Mouse (Mus musculus) stomach, embryonic 15.5 days (tissue): ENCODE data around the gene Ost4. TPM values are rescaled to one million over a fixed set of nuclear protein-coding genes. Genes with fewer than 3 reads are reported as not detected.

Experiments used
- ATAC-seq: fragments of 200-750 bp; cut with Nextera tagmentation; 2 replicates; pipeline ENCODE4 v1.8.0; 2017; ENCODE audit warnings: low read depth, moderate number of reproducible peaks, moderate TSS enrichment; ENCODE audit not compliant: insufficient read depth, low FRiP score
- H3K27ac ChIP-seq: fragments of 300-500 bp; sonication (generic); 2 replicates; pipeline ENCODE4 v1.5.1; 2015; ENCODE audit warnings: mild to moderate bottlenecking, inconsistent platforms
- H3K27me3 ChIP-seq: fragments of 300-500 bp; sonication (generic); replicated peaks from 2 replicates; pipeline ENCODE4 v1.6.1; 2015; ENCODE audit warnings: inconsistent platforms
- H3K36me3 ChIP-seq: fragments of 300-500 bp; sonication (generic); 2 replicates; pipeline ENCODE4 v1.6.1; 2015; ENCODE audit warnings: inconsistent platforms
- H3K4me1 ChIP-seq: fragments of 300-500 bp; sonication (generic); 2 replicates; pipeline ENCODE4 v1.6.1; 2015; ENCODE audit warnings: inconsistent platforms
- H3K4me2 ChIP-seq: fragments of 300-500 bp; sonication (generic); 2 replicates; pipeline ENCODE4 v1.6.1; 2015; ENCODE audit warnings: mild to moderate bottlenecking, inconsistent platforms
- H3K4me3 ChIP-seq: fragments of 300-500 bp; sonication (generic); replicated peaks from 2 replicates; pipeline ENCODE4 v1.5.1; 2015; ENCODE audit warnings: inconsistent platforms
- H3K9ac ChIP-seq: fragments of 300-500 bp; sonication (generic); 2 replicates; pipeline ENCODE4 v1.6.1; 2015; ENCODE audit warnings: inconsistent platforms
- H3K9me3 ChIP-seq: fragments of 300-500 bp; sonication (generic); 2 replicates; pipeline ENCODE4 v1.6.1; 2016; ENCODE audit warnings: inconsistent platforms
- WGBS: fragments of 180-500 bp; shearing (Covaris S2); methylation state at CpG from one replicate; pipeline ENCODE4 v1.1.7; 2015; 5-methylcytosine and 5-hydroxymethylcytosine counted together
- polyA plus RNA-seq: library from polyadenylated mRNA; unstranded; fragments of >200 nt; fragmentation: Nextera tagmentation; extraction: Ambion mirVana; gene quantifications from 2 replicates; pipeline ENCODE4 v1.2.1, GENCODE M21; 2015

The Ost4 gene
- polyA plus RNA-seq, 1 experiment from 2014 or later: 443 TPM

GRCm38 (mm10) chr5:30944344-30944743 lies 36.8 kb upstream of the Ost4 start:
- no peak overlapping the region for H3K4me2 ChIP-seq
- H3K9me3 ChIP-seq: no peaks in the 10 kb centered on the region
- 85% methylated on average over 6 of the region's 6 CpGs for WGBS
- H3K9ac ChIP-seq: no peak overlapping the region
- H3K4me1 ChIP-seq: peaks cover 5% of the 10 kb centered on the region
- H3K27me3 ChIP-seq: 0 out of 2 replicates have a peak, but pooled peaks cover 5% of the 10 kb centered on the region
- ATAC-seq: no peak
- H3K4me3 ChIP-seq: no peak overlapping the region
- H3K27ac ChIP-seq: no peak overlapping the region
- no peaks in the 10 kb centered on the region for H3K36me3 ChIP-seq

GRCm38 (mm10) chr5:30943004-30943403 lies 35.4 kb upstream of the Ost4 start:
- H3K4me1 ChIP-seq: no peaks in the 10 kb centered on the region

GRCm38 (mm10) chr5:30934725-30935461 lies 27.3 kb upstream of the Ost4 start:
- Histone ChIP-seq H3K4me2 (no peak overlapping the region), H3K27ac (no peak overlapping the region), H3K9ac (no peak overlapping the region), H3K4me1 (no peaks in the 10 kb centered on the region), H3K36me3 (no peaks in the 10 kb centered on the region), H3K9me3 (no peaks in the 10 kb centered on the region), H3K27me3 (no peaks in the 10 kb centered on the region), H3K4me3 (no peak overlapping the region)
- 88% methylated on average over 5 of the region's 5 CpGs for WGBS
- no peak for ATAC-seq

More at GRCm38 (mm10) chr5:30943004-30943403, 35.4 kb upstream of the Ost4 start:
- Histone ChIP-seq H3K27ac (no peak overlapping the region), H3K9ac (no peak overlapping the region), H3K4me2 (no peak overlapping the region), H3K27me3 (0 out of 2 replicates have a peak, but pooled peaks cover 5% of the 10 kb centered on the region), H3K9me3 (no peaks in the 10 kb centered on the region), H3K36me3 (no peaks in the 10 kb centered on the region), H3K4me3 (no peak overlapping the region)
- no peak for ATAC-seq
- WGBS: 89% methylated on average over 2 of the region's 2 CpGs

- Histone ChIP-seq H3K9ac (no peak overlapping the region), H3K4me1 (no peaks in the 10 kb centered on the region), H3K9me3 (no peaks in the 10 kb centered on the region), H3K4me2 (no peak overlapping the region), H3K36me3 (no peaks in the 10 kb centered on the region), H3K27ac (no peak overlapping the region), H3K27me3 (no peaks in the 10 kb centered on the region), H3K4me3 (no peak overlapping the region)
- ATAC-seq: no peak
- WGBS: 61% methylated on average over 5 of the region's 5 CpGs
Observed at GRCm38 (mm10) chr5:30933705-30934104, 26.1 kb upstream of the Ost4 start.

GRCm38 (mm10) chr5:30931378-30931777 lies 23.8 kb upstream of the Ost4 start:
- WGBS: 85% methylated on average over 4 of the region's 4 CpGs
- H3K9me3 ChIP-seq: no peaks in the 10 kb centered on the region
- no peaks in the 10 kb centered on the region for H3K27me3 ChIP-seq
- ATAC-seq: no peak
- no peak overlapping the region for H3K27ac ChIP-seq
- no peak overlapping the region for H3K4me2 ChIP-seq
- H3K4me1 ChIP-seq: no peaks in the 10 kb centered on the region
- no peaks in the 10 kb centered on the region for H3K36me3 ChIP-seq
- no peak overlapping the region for H3K4me3 ChIP-seq
- no peak overlapping the region for H3K9ac ChIP-seq

GRCm38 (mm10) chr5:30930846-30931245 lies 23.3 kb upstream of the Ost4 start:
- Histone ChIP-seq H3K27ac (no peak overlapping the region), H3K27me3 (no peaks in the 10 kb centered on the region), H3K9me3 (no peaks in the 10 kb centered on the region), H3K4me1 (no peaks in the 10 kb centered on the region), H3K9ac (no peak overlapping the region), H3K36me3 (no peaks in the 10 kb centered on the region), H3K4me3 (no peak overlapping the region), H3K4me2 (no peak overlapping the region)
- WGBS: 85% methylated on average over 6 of the region's 6 CpGs
- ATAC-seq: no peak

- no peaks in the 10 kb centered on the region for H3K36me3 ChIP-seq
- no peak overlapping the region for H3K4me3 ChIP-seq
- no peak for ATAC-seq
- H3K4me2 ChIP-seq: no peak overlapping the region
- H3K27me3 ChIP-seq: no peaks in the 10 kb centered on the region
- H3K9ac ChIP-seq: no peak overlapping the region
- H3K9me3 ChIP-seq: no peaks in the 10 kb centered on the region
- no peaks in the 10 kb centered on the region for H3K4me1 ChIP-seq
- 34% methylated on average over 4 of the region's 4 CpGs for WGBS
- no peak overlapping the region for H3K27ac ChIP-seq
Observed at GRCm38 (mm10) chr5:30930121-30930520, 22.5 kb upstream of the Ost4 start.

- H3K9me3 ChIP-seq: no peaks in the 10 kb centered on the region
- H3K27me3 ChIP-seq: no peaks in the 10 kb centered on the region
- ATAC-seq: no peak
- 0 out of 2 replicates have a peak overlapping the region, but pooled peaks have one; percentile 24 for H3K4me2 ChIP-seq
- no peak overlapping the region for H3K27ac ChIP-seq
- no peaks in the 10 kb centered on the region for H3K4me1 ChIP-seq
- 45% methylated on average over 7 of the region's 7 CpGs for WGBS
- H3K36me3 ChIP-seq: no peaks in the 10 kb centered on the region
- no peak overlapping the region for H3K4me3 ChIP-seq
- no peak overlapping the region for H3K9ac ChIP-seq
Observed at GRCm38 (mm10) chr5:30927945-30928529, 20.4 kb upstream of the Ost4 start.

- peaks cover 13% of the 10 kb centered on the region for H3K4me1 ChIP-seq
- no peaks in the 10 kb centered on the region for H3K36me3 ChIP-seq
- no peak overlapping the region for H3K4me3 ChIP-seq
- no peak overlapping the region for H3K4me2 ChIP-seq
- H3K9me3 ChIP-seq: no peaks in the 10 kb centered on the region
- WGBS: 83% methylated on average over 2 of the region's 2 CpGs
- H3K9ac ChIP-seq: no peak overlapping the region
- no peak for ATAC-seq
- H3K27me3 ChIP-seq: no peaks in the 10 kb centered on the region
- no peak overlapping the region for H3K27ac ChIP-seq
Observed at GRCm38 (mm10) chr5:30926073-30926472, 18.5 kb upstream of the Ost4 start.

- H3K4me3 ChIP-seq: no peak overlapping the region
- no peaks in the 10 kb centered on the region for H3K9me3 ChIP-seq
- H3K27ac ChIP-seq: no peak overlapping the region
- H3K27me3 ChIP-seq: no peaks in the 10 kb centered on the region
- H3K36me3 ChIP-seq: peaks cover 7% of the 10 kb centered on the region; the same call in 1 of the 2 replicates
- WGBS: 95% methylated on average over 5 of the region's 5 CpGs
- ATAC-seq: no peak
- no peak overlapping the region for H3K9ac ChIP-seq
- no peak overlapping the region for H3K4me2 ChIP-seq
- H3K4me1 ChIP-seq: peaks cover 20% of the 10 kb centered on the region
Observed at GRCm38 (mm10) chr5:30925217-30925616, 17.6 kb upstream of the Ost4 start.

- WGBS: 72% methylated on average over 8 of the region's 8 CpGs
- Histone ChIP-seq H3K4me2 (no peak overlapping the region), H3K27ac (no peak overlapping the region)
Observed at GRCm38 (mm10) chr5:30924614-30925013, 17.0 kb upstream of the Ost4 start.

GRCm38 (mm10) chr5:30923119-30923518 lies 15.5 kb upstream of the Ost4 start:
- no peak overlapping the region for H3K9ac ChIP-seq
- H3K4me1 ChIP-seq: peaks cover 36% of the 10 kb centered on the region
- no peak overlapping the region for H3K4me3 ChIP-seq
- H3K36me3 ChIP-seq: peaks cover 23% of the 10 kb centered on the region; the same call in 1 of the 2 replicates
- no peaks in the 10 kb centered on the region for H3K27me3 ChIP-seq
- no peak overlapping the region for H3K27ac ChIP-seq
- 76% methylated on average over 6 of the region's 6 CpGs for WGBS
- no peaks in the 10 kb centered on the region for H3K9me3 ChIP-seq
- no peak overlapping the region for H3K4me2 ChIP-seq
- ATAC-seq: no peak

More at GRCm38 (mm10) chr5:30924614-30925013, 17.0 kb upstream of the Ost4 start:
- no peaks in the 10 kb centered on the region for H3K27me3 ChIP-seq
- no peak for ATAC-seq
- H3K4me1 ChIP-seq: peaks cover 26% of the 10 kb centered on the region
- peaks cover 12% of the 10 kb centered on the region; the same call in 1 of the 2 replicates for H3K36me3 ChIP-seq
- H3K9me3 ChIP-seq: no peaks in the 10 kb centered on the region
- no peak overlapping the region for H3K9ac ChIP-seq
- H3K4me3 ChIP-seq: no peak overlapping the region
